Mouse (Mus musculus) heart, adult 2 months (tissue): ENCODE data around the gene Mfsd2a.

Experiments used
- CTCF ChIP-seq: fragments of 200-600 bp; IDR thresholded peaks from 2 replicates; pipeline ENCODE4 v1.8.1; 2022; ENCODE audit warnings: antibody characterized with exemption, mild to moderate bottlenecking, moderate library complexity
- EP300 ChIP-seq: fragments of 200-500 bp; IDR thresholded peaks from 2 replicates; pipeline ENCODE4 v1.6.1; 2011; ENCODE audit warnings: low read depth, low read length, control low read depth; ENCODE audit not compliant: insufficient read depth
- POLR2A ChIP-seq: fragments of 200-500 bp; IDR thresholded peaks from 2 replicates; pipeline ENCODE4 v1.6.1; 2011; ENCODE audit warnings: mild to moderate bottlenecking, low read depth, low read length, control low read depth; ENCODE audit not compliant: insufficient read depth

DNA sequence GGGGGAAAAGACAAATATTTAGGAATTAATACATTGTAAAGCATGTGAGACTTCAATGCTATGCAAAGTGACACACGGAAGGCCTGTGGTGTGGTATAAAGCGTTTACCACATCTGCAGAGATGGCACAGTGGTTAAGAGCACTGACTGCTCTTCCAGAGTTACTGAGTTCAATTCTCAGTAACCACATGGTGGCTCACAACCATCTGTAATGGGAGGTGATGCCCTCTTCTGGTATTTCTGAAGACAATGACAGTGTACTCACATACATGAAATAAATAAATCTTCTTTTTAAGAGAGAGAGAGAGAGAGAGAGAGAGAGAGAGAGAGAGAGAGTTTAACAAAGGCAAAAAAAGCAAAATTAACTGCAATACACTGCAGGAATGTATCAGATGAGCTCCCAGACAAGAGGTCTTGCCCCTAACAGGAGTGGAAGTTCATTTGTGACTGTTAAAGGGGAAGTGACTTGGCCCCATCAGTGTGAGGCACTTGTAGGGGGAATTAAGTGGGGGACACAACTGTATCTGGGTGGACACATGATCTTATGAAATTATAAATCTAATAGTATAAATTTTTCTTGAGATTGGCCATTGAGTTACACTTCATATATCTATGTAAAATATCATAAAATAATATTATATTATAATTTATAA is 29.9 kb downstream of the Mfsd2a start:
- TF ChIP-seq CTCF = no peak
- no peak for TF ChIP-seq POLR2A
- no peak for TF ChIP-seq EP300
